Mouse (Mus musculus) olfactory bulb, adult 2 months (tissue): ENCODE results near the gene Stat1.

Experiments
- CTCF ChIP-seq: fragments of 200-500 bp; IDR thresholded peaks from 2 replicates; pipeline ENCODE4 v1.5.1; 2012; ENCODE audit warnings: low read depth, mild to moderate bottlenecking, low read length, moderate library complexity; ENCODE audit not compliant: insufficient read depth
- POLR2A ChIP-seq: fragments of 200-500 bp; IDR thresholded peaks from 2 replicates; pipeline ENCODE4 v1.6.1; 2012; ENCODE audit warnings: mild to moderate bottlenecking, low read depth, low read length, moderate library complexity; ENCODE audit not compliant: insufficient read depth

GRCm38 (mm10) chr1:52118860-52119591, at the start of gene Stat1:
- TF ChIP-seq CTCF (no peak), POLR2A (peak; percentile 70; the same call in 1 of the 2 replicates)
